Mouse (Mus musculus) liver, embryonic 12.5 days (tissue): Measurements from ENCODE around the gene Nxph3. TPM values are rescaled to one million over a fixed set of nuclear protein-coding genes. Genes with fewer than 3 reads are reported as not detected.

Source experiments
- ATAC-seq: fragments of 200-750 bp; cut with Nextera tagmentation; 2 replicates; pipeline ENCODE4 v1.8.0; 2017; ENCODE audit warnings: moderate number of reproducible peaks, mild to moderate bottlenecking, moderate library complexity
- H3K27ac ChIP-seq: fragments of 300-500 bp; sonication (generic); 2 replicates; pipeline ENCODE4 v1.5.1; 2016; ENCODE audit warnings: mild to moderate bottlenecking
- H3K27me3 ChIP-seq: fragments of 300-500 bp; sonication (generic); replicated peaks from 2 replicates; pipeline ENCODE4 v1.6.1; 2016; ENCODE audit warnings: mild to moderate bottlenecking, moderate library complexity
- H3K36me3 ChIP-seq: fragments of 300-500 bp; sonication (generic); 2 replicates; pipeline ENCODE4 v1.6.1; 2016; ENCODE audit warnings: mild to moderate bottlenecking, moderate library complexity
- H3K4me1 ChIP-seq: fragments of 300-500 bp; sonication (generic); 2 replicates; pipeline ENCODE4 v1.6.1; 2016
- H3K4me2 ChIP-seq: fragments of 300-500 bp; sonication (generic); 2 replicates; pipeline ENCODE4 v1.6.1; 2016; ENCODE audit warnings: mild to moderate bottlenecking, moderate library complexity
- H3K4me3 ChIP-seq: fragments of 300-500 bp; sonication (generic); 2 replicates; pipeline ENCODE4 v1.5.1; 2016; ENCODE audit warnings: mild to moderate bottlenecking, moderate library complexity
- H3K9ac ChIP-seq: fragments of 300-500 bp; sonication (generic); 2 replicates; pipeline ENCODE4 v1.6.1; 2016; ENCODE audit warnings: mild to moderate bottlenecking, moderate library complexity
- H3K9me3 ChIP-seq: fragments of 300-500 bp; sonication (generic); replicated peaks from 2 replicates; pipeline ENCODE4 v1.6.1; 2016; ENCODE audit warnings: mild to moderate bottlenecking, moderate library complexity
- WGBS: fragments of 180-500 bp; shearing (Covaris S2); methylation state at CpG from one replicate; pipeline ENCODE4 v1.1.7; 2016; ENCODE audit not compliant: insufficient replicate concordance; 5-methylcytosine and 5-hydroxymethylcytosine counted together
- polyA plus RNA-seq: library from polyadenylated mRNA; unstranded; fragments of >200 nt; fragmentation: Nextera tagmentation; extraction: Ambion mirVana; gene quantifications from 2 replicates; pipeline ENCODE4 v1.2.1, GENCODE M21; 2016

Gene Nxph3
- polyA plus RNA-seq, 1 experiment from 2014 or later: 0.24 TPM

- Histone ChIP-seq H3K27me3 (no peaks in the 10 kb centered on the region), H3K27ac (no peak overlapping the region), H3K4me2 (no peak overlapping the region), H3K9ac (no peak overlapping the region), H3K9me3 (no peaks in the 10 kb centered on the region), H3K4me3 (no peak overlapping the region), H3K36me3 (peaks cover 78% of the 10 kb centered on the region), H3K4me1 (no peaks in the 10 kb centered on the region)
- 75% methylated on average over 4 of the region's 4 CpGs for WGBS
- no peak for ATAC-seq
These were observed 34.9 kb downstream of the Nxph3 start for GRCm38 (mm10) chr11:95479458-95479857.

GRCm38 (mm10) chr11:95476323-95476722 is 38.0 kb downstream of the Nxph3 start:
- Histone ChIP-seq H3K4me2 (no peak overlapping the region), H3K27ac (no peak overlapping the region), H3K9me3 (no peaks in the 10 kb centered on the region), H3K27me3 (no peaks in the 10 kb centered on the region), H3K4me1 (no peaks in the 10 kb centered on the region), H3K9ac (no peak overlapping the region), H3K36me3 (peaks cover 84% of the 10 kb centered on the region), H3K4me3 (no peak overlapping the region)
- 80% methylated on average over 7 of the region's 7 CpGs for WGBS
- no peak for ATAC-seq

DNA sequence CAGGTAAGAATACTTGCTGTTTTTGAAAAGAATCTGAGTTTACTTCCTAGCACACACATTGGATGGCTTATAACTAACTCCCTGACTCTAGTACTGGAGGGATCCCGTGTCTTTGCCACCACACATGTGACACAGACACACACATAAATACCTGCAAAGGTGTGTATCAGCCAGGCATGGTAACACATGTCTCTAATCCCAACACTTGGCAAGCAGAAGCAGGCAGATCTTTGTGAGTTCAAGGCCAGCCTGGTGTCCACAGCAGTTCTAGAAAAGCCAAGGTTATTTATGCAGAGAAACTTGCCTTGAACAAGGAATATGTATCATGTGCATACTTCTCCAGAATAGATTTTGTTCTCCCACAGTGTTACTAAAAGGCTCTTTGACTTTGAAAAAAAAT is 40.9 kb downstream of the Nxph3 start:
- peaks cover 73% of the 10 kb centered on the region for H3K36me3 ChIP-seq
- no peak overlapping the region for H3K27ac ChIP-seq
- no peaks in the 10 kb centered on the region for H3K9me3 ChIP-seq
- H3K4me1 ChIP-seq: no peaks in the 10 kb centered on the region
- ATAC-seq: no peak
- H3K4me3 ChIP-seq: no peak overlapping the region
- H3K27me3 ChIP-seq: no peaks in the 10 kb centered on the region
- no peak overlapping the region for H3K9ac ChIP-seq
- 83% methylated on average over 1 of the region's 1 CpGs for WGBS
- H3K4me2 ChIP-seq: no peak overlapping the region

DNA sequence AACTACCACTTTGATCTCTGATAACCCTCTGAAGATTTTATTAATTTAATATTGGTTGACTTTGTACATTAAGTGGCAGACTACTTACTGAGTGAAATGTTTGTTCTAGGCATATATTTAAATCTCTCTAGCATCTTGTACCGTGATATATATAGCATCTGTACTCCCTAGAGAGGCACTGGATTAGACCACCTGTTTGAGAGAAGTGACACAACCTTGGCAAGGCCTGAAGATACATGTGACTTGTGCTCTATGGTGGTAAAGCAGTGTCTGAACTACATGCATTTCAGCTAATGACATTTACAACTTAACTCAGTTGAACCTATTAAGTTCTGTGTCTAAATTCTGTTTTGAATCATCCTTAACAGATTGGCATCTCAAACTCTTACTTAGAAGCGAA is 41.4 kb downstream of the Nxph3 start:
- Histone ChIP-seq H3K4me3 (no peak overlapping the region), H3K27me3 (no peaks in the 10 kb centered on the region), H3K9ac (no peak overlapping the region), H3K4me1 (no peaks in the 10 kb centered on the region), H3K36me3 (peaks cover 70% of the 10 kb centered on the region), H3K9me3 (no peaks in the 10 kb centered on the region), H3K27ac (no peak overlapping the region), H3K4me2 (no peak overlapping the region)
- 89% methylated on average over 2 of the region's 2 CpGs for WGBS
- no peak for ATAC-seq

DNA sequence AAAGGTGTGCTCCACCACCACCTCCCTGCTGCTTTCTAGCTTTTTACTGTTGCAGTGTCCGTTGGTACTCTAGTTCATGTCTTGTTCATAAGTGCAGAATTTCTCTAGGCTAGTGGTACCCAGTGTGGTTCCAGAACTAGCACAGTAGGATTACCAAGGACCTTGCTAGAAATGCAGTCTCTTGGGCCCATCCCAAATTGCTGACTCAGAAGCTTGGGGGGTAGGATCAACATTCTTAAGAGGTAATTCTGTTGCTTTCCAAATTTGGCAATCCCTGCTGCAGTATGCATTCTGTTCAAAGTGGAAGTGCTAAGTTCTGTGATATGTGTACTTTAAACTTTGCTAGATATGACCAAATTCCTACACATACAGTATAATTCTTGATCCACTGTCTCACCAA is 46.6 kb downstream of the Nxph3 start:
- H3K9me3 ChIP-seq: no peaks in the 10 kb centered on the region
- peaks cover 26% of the 10 kb centered on the region for H3K36me3 ChIP-seq
- no peak overlapping the region for H3K4me3 ChIP-seq
- no peak overlapping the region for H3K27ac ChIP-seq
- H3K9ac ChIP-seq: no peak overlapping the region
- no peak overlapping the region for H3K4me2 ChIP-seq
- H3K4me1 ChIP-seq: no peaks in the 10 kb centered on the region
- no peaks in the 10 kb centered on the region for H3K27me3 ChIP-seq
- no peak for ATAC-seq
- WGBS: 71% methylated on average over 1 of the region's 1 CpGs

- Histone ChIP-seq H3K9me3 (no peaks in the 10 kb centered on the region), H3K9ac (no peak overlapping the region), H3K27me3 (no peaks in the 10 kb centered on the region), H3K4me3 (no peak overlapping the region), H3K4me2 (no peak overlapping the region), H3K36me3 (peaks cover 6% of the 10 kb centered on the region), H3K27ac (no peak overlapping the region), H3K4me1 (no peaks in the 10 kb centered on the region)
- WGBS: 82% methylated on average over 3 of the region's 3 CpGs
- no peak for ATAC-seq
These were observed 52.2 kb downstream of the Nxph3 start for GRCm38 (mm10) chr11:95462168-95462567.

DNA sequence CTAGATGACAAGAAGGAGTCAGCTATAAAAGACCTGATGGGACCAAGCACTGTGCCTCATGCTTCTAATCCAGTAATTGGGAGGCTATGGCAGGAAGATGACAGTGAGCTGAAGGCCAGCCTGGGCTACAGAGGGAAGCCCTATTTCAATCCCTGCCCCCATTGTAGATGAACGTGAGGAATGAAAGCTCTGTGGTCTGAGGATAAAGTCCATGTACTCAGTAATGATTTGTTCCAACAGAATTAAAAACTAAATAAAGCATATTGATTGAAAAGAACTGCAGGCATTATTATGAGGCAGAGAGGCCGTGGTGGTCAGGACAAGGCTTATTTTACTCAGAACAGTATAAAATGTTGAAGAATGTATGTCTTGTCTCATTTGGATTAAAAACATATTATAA is 53.5 kb downstream of the Nxph3 start:
- H3K4me2 ChIP-seq: no peak overlapping the region
- H3K4me1 ChIP-seq: no peaks in the 10 kb centered on the region
- H3K27me3 ChIP-seq: no peaks in the 10 kb centered on the region
- no peaks in the 10 kb centered on the region for H3K9me3 ChIP-seq
- no peak overlapping the region for H3K27ac ChIP-seq
- no peak overlapping the region for H3K9ac ChIP-seq
- H3K36me3 ChIP-seq: peaks cover 2% of the 10 kb centered on the region; the same call in 1 of the 2 replicates
- no peak for ATAC-seq
- 71% methylated on average over 2 of the region's 2 CpGs for WGBS
- H3K4me3 ChIP-seq: no peak overlapping the region

Other genes starting within 250 kb of the Nxph3 start
- 48.1 and 49.5 TPM in 2 replicates for gene Kat7, start 204.3 kb downstream of the Nxph3 start, polyA plus RNA-seq
- 59.0 and 62.7 TPM in 2 replicates for gene Fam117a, start 177.6 kb downstream of the Nxph3 start, polyA plus RNA-seq
- 58.2 and 61.3 TPM in 2 replicates for gene Slc35b1, start 129.9 kb downstream of the Nxph3 start, polyA plus RNA-seq
- 90.8 and 105 TPM in 2 replicates for gene Spop, start 100.5 kb downstream of the Nxph3 start, polyA plus RNA-seq
- gene Ngfr, start 73.2 kb upstream of the Nxph3 start, polyA plus RNA-seq: 4.8 and 5.9 TPM in 2 replicates
- gene Phb, start 152.4 kb upstream of the Nxph3 start, polyA plus RNA-seq: 205 and 206 TPM in 2 replicates
- 8.9 TPM in 2 replicates for gene Zfp652, start 198.1 kb upstream of the Nxph3 start, polyA plus RNA-seq
- 0.62 and 0.65 TPM in 2 replicates for gene B130006D01Rik, start 209.0 kb upstream of the Nxph3 start, polyA plus RNA-seq